Mouse (Mus musculus) cerebellum, postnatal 14 days (tissue): ENCODE measurements around the gene Gapdh.

Experiments
- DNase-seq, 2 experiments: peaks; one replicate each; pipeline ENCODE4 v3.0.0; 2021; ENCODE audit warnings: mixed read lengths in 2 of 2

Gapdh gene

DNA sequence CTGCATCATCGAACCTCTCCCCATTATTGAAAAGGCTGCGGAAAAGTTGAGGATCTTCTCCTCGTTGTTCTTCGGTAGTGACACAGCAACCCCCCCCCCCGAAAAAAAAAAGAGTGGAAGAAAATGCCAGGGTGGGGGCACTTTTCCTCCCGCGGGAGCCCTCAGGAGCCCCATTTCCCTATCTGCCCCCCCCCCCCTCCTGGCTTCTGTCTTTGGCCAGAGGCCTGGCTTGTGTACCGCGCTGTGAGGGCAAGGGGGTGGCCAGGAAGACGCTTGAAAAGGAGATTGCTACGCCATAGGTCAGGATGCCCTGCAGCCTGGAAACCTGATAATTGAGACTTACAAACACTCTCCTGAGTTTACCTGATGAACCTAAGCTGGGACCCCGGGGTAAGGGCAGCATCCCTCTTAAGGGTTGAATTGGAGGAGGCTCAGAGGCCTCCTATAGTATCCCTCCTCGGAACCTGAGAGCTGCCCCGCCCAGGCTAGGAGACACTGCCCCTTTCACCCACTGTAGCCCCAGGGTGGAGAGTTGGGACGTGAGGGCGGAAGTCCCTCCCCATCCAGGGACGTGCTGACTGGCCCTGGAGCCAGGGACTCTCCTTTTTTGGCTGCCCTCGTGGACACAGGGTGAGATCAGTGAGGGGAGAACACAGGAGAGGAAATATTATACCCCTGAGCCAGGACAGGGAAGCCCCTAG, at the start of gene Gapdh:
Gene Gapdh (minus strand): TSS at position 417 of the 701 bp plus-strand sequence.
- peak; percentile 73 for DNase-seq

GRCm38 (mm10) chr6:125215148-125215954, 49.1 kb upstream of the Gapdh start, which contains the start of gene Vamp1:
Vamp1 (plus strand) TSS chr6:125215551.
- peak; percentile 95 to 96 for DNase-seq

- no peak for DNase-seq
These were observed 47.4 kb upstream of the Gapdh start for GRCm38 (mm10) chr6:125213715-125214114.

GRCm38 (mm10) chr6:125213129-125213528, 46.9 kb upstream of the Gapdh start:
- no peak for DNase-seq

GRCm38 (mm10) chr6:125212621-125213020, 46.4 kb upstream of the Gapdh start:
- no peak for DNase-seq

DNA sequence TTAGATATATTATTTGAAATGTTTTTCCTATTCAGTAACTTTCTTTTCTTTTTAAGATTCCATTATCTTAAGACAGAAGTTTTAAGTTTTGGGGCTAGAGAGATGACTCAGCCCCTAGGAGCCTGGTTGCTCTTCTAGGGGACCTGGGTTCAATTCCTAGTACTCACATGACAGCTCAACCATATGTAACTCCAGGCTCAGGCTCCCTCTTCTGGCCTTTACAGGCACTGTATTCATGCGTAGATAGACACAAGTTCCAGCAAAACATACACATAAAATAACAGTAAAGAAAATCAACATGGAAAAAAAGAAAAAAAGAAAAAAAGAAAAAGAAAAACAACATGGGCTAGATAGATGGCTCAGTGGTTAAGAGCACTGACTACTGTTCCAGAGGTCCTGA, 44.2 kb upstream of the Gapdh start:
- no peak for DNase-seq

GRCm38 (mm10) chr6:125197166-125197565, 30.9 kb upstream of the Gapdh start:
- no peak for DNase-seq

- no peak for DNase-seq
These were observed 30.0 kb upstream of the Gapdh start for GRCm38 (mm10) chr6:125196301-125196700.

DNA sequence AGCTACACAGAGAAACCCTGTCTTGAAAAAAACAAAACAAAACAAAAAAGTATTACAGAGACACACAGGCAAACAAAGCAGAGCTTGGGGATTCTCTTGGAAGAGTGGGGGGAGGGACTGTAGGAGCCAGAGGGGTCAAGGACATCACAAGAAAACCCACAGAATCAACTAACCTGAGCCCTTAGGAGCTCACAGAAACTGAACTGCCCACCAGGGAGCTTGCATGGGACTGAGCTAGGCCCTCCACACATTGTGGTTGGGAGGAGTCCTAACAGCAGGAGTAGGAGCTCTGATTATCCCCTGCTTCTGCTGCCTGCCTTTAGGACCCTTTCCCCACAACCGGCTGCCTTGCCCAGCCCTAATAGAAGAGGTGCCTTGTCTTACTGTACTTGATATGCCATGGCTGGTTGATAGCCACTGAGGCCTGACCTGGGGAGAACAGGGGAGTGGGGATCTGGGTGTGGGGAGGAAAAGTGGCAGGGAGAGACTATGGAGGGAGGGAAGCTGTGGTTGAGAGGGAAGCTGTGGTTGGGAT, 29.3 kb upstream of the Gapdh start:
- no peak for DNase-seq

- DNase-seq: no peak
These were observed 27.1 kb upstream of the Gapdh start for GRCm38 (mm10) chr6:125193390-125193789.

DNA sequence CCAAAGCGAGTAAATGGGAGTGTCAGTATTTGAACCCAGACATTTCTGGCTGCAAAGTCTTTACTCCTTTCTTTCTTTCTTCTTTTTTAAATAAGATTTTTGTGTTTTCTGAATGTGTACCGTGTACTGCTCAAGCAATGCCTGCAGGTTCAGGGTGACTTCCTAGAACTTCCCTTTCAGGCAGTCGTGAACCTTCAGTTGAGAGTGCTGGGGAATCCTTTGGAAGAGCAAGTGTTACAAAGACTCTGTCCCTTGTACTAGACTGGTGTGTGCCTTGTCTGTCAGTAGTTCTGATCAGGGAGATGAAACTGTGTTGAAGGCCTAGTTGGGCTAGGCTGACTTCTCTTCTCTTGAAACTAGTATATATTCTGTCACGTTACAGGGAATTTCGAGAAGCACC, 26.6 kb upstream of the Gapdh start:
- no peak for DNase-seq

GRCm38 (mm10) chr6:125192016-125192714, 25.9 kb upstream of the Gapdh start:
- peak; percentile 96 to 97 for DNase-seq

DNA sequence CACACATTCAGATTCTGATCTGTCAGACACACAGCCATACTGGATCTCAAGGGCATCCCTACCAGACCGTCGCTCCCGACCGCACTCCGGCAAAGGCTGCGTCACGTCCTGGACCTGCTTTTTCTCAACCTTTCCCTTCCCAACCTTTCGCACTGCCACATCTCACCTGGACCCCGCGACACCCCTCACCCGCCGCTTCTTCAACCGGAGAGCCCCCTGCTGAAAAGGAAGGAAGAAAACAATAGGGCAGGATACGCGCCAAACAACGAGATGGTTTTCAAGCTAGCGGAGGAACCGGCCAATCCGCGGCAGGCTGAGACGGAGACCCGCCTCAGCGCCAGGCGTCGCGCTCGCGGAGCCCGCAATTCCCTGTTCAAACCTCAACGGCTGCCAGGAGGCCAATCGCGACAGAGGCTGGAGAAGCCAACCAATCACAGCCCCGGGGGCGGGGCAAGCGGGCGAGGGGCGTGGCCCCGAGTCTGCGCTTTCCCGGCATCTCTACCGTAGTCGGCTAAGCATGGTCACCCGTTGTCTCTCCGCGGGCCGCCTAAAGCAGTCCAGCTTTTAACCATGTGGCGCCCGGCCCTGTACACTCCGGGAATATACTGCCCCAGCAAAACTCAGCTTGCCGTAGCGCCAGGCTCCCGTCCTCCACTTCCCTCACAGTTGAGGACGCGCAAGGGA, 25.2 kb upstream of the Gapdh start, which contains the start of the genes Ncapd2 and Mrpl51:
Gene Ncapd2 (minus strand): TSS at position 370 of the 684 bp plus-strand sequence.
Gene Mrpl51 (plus strand): TSS at position 470 of the 684 bp plus-strand sequence.
- DNase-seq: peak; percentile 99

DNA sequence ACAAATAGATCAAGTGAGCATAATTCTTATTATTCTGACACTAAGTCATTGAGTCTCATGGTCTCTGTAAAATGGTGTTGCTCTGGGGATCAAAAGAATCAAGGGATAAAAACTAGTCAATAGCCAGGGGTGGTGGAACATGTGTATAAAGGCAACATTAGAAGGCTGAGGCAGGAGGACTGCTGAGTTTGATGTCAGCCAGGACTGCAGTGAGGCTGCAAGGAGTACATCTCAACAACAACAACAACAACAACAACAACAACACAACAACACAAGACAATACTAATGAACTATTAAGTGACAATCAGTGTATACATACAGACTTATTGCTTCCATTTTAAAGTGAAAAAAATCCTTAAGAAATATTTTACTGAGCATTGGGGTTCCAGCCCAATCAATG, 24.5 kb upstream of the Gapdh start:
- no peak for DNase-seq

DNA sequence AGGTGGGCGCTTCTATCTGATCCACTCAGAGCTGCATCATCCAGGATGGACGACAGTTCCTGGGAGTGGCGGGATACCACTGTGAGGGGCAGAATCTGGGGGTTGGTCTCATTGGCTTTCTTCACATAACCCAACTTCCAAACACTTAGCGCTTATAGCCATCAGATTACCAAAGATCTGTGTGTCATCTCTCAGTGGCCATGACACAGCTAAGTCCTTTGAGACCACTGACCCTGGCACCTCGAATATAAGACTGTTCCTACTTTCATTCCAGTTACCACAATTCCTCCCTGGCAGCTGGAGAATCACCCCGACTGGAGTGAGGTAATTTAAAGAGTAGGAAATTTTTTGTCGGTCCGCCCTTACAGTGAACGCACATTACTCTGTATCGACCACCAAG, 19.9 kb upstream of the Gapdh start:
- DNase-seq: no peak

GRCm38 (mm10) chr6:125182133-125182532, 15.9 kb upstream of the Gapdh start:
- DNase-seq: no peak

DNA sequence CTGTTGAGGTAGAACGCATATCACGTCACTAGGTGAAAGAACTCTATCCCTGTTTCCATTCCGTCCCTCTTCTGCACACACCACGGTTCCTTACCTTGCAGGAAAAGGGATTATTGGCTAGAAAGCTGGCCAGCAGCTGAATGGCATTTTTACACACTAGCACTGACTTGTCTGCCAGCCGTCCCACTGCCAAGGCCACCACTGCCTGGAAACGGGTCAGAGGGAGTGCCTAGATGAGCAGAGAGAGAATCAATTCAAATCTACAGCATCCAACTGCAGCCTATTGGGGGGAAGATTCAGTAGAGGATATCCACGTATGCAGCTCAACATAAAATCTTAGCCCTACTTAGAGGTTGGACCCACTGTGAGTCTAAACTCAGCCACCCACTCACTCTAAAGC, 13.3 kb upstream of the Gapdh start:
- DNase-seq: no peak

DNA sequence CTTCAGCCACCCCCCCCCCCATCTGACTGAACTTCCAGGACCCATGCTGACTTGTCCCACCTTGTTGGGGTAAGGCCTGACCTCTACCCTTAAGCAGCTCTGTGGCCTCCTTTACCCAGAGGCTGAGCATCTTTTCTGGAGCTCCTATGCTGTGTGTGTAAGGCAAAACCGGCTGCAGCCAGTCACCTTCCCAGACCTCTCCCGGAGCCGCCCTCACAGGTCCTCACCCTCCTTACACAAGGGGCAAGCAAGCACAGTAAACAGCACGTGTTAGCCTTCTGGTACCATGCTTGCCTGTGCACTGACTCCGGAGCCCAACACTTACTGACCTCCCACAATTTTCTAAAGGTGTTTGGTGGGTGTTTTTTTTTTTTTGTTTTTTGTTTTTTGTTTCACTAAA, 9.2 kb upstream of the Gapdh start:
- DNase-seq: no peak

DNA sequence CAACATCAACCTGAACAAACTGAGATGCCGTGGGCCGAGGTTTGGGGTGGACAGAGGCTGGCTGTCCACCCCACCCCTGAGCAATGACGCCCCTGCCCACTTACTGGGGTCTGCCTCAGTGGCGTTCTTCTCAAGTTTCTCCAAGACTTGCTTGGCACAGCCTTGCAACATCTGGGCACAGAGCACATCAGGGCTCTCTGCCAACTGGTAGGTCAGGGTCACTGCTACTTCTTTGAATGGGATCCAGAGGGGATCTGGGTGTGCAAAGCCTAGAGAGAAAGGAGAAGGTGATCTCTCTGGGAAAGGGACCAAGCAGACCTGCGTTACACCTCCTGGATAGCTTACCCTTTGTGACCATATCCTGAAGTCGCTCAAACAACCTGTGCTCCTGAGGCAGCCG, 7.0 kb upstream of the Gapdh start:
- no peak for DNase-seq

DNA sequence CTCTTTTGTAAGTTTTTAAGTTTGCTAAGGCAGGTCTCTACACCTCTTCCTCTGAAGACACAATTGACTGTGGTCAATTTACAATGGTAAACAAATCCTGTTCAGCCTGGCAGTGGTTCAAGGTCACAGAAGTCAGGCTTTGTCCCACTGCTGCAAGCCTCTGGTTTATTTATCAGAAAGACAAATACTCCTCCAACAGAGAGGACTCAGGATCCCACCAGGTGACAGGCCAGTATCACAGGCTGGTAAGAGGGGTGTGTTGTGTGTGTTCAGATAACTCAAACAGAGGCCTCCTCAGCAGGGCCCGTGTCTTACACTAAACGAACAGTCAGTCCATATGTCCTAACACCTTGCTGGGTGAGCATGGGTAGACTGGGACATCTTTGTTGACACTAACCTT, 6.2 kb upstream of the Gapdh start:
- DNase-seq: no peak

- DNase-seq: no peak
These were observed 3.9 kb upstream of the Gapdh start for GRCm38 (mm10) chr6:125170194-125170593.

DNA sequence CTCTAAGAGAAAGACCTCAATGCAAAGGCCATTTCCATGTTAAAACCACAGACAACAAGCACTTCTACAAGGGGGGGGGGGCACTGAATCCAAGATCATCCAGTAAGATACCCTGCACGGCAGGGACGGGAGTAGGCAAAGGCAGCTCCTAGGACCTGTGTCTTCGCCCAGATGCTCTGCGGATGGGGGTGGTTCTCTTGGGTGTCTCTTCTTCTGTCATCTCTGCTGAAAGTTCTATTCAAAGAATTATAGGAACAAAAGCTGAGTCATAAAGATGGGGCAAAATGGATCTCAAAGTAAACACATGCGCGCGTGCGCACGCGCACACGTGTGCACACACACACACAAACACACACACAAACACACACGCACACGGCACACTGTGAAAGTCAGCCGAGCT, 1.8 kb upstream of the Gapdh start:
- DNase-seq: no peak
